Mouse (Mus musculus): ENCODE measurements around the gene Fhl2.

Fhl2 gene

DNA sequence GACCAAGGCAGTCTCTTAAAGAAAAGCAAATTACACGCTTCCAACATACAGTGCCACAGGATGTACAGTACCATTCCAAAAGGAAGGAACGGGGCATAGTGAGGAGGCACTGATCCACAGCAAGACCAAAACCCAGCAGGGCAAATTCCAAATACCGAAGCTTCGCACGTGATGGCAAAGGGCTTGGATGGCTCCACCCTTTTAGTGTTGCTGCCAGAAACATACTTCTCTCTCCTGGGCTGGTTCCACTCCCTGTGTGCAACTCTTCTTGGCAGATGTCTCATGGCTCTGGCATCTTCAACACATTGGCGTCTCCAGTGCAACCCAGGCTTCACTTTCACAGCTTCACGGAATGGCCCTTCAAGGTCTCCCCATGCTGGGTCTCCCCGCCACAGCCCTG is 79.3 kb downstream of the Fhl2 start:
- in situ Hi-C loops (cut with MseI, MboI): no loop called here

DNA sequence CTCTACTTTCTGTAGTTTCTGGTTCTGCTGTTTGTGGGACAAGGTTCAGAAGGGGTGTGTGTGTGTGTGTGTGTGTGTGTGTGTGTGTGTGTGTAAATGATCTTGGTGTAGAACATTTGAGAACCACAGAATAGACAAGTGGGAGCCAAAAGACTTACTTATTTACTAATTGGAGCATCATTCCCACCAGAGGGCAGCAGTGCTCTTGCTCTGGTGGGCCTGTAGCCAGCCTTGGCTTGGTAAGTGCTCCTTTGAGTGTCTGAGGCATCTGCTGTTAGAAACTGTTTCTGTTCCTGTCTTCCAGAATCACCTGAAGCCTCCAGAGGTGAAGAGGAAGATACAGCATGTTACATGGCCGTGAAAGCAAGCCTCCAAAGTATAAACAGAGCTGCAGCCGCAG is 83.9 kb downstream of the Fhl2 start:
- in situ Hi-C loops (cut with MseI, MboI): no loop called here

DNA sequence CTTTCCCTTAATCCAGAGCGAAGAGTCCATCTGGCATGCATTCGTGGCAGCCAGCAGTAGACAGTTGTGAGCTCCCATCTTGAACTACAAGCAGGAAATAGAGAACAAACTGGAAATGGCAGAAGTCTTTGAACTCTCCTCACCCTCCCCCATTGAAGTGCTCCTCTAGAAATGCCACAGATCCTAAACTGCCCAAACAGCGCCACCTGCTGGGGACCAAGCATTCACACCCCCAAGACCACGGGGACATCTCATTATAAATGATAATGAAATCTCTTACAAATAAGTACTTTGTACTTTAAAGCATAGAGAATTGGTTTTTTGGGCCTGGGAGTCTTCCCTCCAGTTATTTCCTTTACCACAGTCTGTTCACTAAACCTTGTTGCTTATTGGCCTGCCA is 86.2 kb downstream of the Fhl2 start:
- in situ Hi-C loops (cut with MseI, MboI): no loop called here

DNA sequence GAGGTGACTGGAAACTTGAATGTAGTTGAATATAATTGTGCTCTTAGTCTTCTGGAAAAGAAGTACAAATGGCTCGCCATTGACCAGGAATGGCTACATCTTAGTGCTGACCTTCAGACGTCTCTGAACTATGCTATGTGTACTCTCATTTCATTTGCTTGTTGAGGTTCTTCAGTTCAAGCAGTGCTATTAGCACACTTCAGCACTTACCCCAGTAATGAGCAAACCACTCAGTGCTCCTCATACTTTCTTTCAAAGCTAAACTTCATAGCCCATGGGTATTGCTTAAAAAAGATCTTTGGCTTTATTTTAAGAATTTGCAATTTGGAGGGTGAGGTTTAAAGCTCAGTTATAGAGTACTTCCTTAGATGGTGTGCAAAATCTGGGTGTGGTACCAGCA is 88.1 kb downstream of the Fhl2 start:
- in situ Hi-C loops (cut with MseI, MboI): no loop called here

DNA sequence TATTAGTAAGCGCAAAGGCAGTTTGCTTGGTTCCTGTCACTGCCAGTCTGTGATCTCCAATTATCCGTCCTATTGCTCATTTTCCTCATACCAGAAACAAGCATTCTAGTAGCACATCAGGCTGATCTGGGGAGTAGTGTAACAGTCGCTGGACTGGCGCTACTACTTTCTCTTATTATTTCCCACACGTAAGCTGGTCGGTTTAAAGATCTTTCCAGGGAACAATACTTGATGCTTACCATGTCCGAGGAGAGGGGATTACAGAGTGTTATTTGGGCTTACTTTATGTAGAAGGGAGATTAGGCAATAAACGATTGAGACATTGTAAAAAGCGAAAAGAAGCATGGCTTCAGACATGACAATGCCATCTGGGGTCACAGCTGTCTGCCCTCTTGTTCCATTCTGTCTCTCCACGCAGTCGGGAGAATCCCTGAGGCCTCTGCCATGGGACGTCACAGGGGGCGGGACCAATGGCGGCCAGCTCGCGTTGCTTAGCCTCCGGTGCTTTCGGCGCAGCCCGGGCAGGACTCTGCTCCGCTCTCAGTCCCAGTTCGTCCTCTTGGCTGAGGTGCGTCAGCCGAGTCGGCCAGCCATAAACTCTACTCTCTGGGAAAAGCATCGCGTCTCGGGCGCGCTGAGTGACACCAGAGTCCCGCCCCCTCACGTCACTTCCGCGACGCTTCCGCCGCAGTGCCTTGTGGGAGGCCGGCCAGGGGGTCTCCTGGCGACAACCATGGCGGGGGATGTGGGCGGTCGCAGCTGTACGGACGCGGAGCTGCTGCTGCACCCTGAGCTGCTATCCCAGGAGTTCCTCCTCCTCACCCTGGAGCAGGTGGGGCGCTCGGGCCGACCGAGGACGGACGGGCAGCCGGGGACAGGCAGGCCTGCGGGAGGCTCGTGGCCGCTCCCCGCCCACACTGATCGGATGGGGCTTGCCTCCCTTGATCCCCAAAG is 98.5 kb downstream of the Fhl2 start, which contains the start of the genes Tgfbrap1 and AI597479:
Tgfbrap1 (minus strand) TSS at position 607 of the 954 bp plus-strand sequence.
AI597479 (plus strand) TSS at position 680 of the 954 bp plus-strand sequence.
- in situ Hi-C loops (cut with MseI, MboI): no loop called here

DNA sequence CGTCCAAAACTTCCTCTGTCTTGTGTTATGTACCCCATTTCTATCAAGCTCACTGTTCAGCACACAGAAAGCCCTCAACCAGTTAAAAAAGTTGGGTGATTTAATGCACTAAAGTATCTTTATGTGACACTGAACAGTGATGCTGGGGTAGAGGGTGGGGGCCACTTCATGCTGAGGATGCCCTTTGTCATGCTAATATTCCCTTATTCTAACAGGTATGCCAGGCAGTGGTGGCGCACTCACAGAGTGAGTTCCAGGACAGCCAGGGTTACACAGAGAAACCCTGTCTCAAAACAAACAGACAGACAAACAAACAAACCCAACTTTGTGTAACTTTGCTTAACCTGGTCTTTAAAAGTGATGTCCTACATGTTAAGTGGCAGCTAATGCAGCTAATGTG is 102.6 kb downstream of the Fhl2 start:
- in situ Hi-C loops (cut with MseI, MboI): no loop called here

DNA sequence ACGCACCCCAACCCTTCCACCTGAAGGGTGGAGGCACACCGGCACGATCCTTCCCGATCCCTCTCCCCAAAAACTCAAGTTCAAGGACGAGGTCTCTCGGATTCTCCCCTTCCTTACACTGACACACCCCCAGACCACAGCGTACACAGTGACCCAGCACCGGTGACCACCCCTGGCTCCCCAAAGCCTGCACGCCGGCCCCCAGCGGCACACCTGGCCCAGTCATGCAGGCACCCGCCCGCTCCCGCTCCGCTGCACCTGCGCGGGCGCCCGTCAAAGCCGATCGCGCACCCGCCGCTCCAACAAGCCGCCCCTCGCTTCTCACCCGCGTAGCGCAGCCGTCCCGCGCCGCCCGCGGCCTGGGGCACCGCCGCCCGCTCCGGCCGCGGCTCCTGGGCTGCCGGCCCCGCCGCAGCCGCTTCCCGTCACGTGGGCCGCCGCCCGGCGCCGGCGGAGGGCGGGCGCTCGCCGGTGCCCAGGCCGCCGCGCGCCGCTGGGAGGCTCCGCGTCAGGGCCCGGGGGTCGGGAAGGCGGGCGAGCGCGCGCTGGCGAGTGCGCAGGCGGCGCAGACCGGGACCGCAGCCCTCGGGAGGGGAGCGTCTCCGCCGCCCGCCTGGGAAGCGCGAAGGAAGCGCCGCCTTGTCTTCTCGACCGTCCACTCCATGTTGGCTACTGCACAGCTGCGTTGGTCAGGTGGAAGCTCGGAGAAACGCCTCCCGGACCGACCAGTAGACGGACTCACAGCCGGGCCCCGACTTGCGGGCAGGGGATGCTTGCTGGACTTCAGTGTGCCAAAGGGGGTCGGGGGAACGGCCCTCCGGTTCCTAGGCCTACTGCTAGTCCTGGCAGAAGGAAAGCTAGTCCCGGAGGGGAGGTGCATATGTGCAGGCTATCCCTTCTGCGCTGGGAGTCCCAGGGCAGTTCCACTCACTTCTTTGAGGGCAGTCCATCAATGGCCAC is 104.4 kb downstream of the Fhl2 start:
- in situ Hi-C loops (cut with MseI, MboI): no loop called here

DNA sequence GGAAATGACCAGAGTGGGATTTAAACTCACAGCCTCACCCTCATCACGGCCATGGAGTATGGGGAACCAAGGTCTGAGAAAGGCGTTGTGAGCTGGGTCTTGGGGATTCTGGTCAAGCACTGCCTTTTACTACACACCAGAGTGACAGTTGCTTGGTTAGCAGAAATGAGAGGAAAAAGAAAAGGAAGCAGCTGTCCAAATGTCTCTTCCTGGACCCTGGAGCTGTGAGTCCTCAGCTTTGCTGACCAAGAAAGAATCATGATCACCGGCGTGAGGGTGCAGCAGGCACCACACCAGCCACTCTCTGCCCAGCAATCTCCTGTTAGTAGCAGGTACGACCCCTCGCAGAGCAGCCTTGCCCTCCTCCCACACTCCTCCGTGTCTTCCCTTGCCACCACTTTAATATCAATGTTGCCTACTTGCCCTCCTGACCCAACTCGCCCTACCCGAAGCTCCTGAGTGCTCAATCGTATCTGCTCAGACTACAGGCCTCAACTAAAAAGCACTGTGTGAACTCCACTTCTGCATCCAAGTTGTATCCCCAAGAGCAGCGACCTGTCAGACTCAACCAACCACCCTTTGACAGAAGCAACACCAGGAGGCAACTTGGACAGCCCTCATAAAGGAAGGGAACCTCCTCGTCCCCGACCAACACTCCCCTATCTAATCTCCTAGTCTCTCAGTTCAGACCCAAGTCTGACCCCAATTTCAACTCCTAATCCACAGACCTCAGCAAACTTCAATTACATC is 105.3 kb downstream of the Fhl2 start:
- in situ Hi-C loops (cut with MseI, MboI): no loop called here

DNA sequence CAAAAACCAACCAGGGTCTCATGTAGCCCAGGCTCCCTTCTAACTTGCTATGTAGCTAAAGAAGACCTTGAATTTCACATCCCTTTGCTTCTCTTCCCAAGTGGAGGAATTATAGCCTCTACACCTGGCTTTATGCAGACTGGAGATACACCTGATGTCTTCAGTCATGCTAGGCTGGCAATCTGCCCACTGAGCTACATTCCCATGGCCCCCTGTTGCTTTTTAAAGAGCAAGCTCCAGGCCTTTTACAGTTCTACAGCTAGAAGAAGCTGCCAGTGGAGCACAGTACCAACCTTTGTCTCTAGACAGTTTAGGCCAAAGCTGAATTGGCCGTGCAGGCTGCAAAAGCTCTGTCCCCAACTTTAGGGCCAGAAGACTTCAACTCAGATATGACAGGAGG is 106.4 kb downstream of the Fhl2 start:
- in situ Hi-C loops (cut with MseI, MboI): no loop called here

DNA sequence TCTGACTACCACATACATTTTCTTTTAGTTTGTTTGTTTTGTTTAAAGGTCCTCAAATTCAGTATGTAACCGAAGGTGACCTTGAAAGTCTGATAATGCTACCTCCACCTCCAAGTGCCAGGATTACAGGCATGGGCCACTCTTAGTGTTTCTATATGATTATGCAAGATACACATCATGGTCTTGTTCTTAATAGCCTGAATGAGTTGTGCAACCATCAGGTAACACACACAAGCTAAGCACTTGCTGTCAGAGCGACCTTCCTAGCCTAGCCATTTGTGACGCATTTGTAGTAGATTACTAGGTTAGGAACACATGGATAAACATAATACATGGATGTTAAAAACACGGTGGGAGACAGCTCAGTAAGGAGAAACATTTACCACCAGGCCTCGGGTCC is 113.8 kb downstream of the Fhl2 start:
- in situ Hi-C loops (cut with MseI, MboI): no loop called here

DNA sequence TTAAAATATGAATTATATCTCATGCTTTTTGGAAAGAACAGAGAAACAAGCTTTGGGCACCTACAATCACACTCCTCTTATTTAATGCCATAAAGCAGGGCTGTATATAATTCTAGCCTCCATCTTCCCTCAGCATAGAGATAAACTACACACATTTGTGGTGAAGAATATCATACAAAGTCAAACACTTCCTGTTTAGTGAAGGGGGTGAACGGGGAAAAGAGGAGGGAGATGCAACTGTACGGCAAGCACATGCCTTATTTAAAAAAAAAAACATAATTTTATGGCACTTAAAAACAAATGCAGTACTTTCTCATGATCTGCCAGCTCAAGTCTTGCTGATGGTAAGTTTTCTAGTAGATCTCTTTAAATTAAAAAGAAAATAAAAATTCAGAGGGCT is 118.7 kb downstream of the Fhl2 start:
- in situ Hi-C loops (cut with MseI, MboI): no loop called here

DNA sequence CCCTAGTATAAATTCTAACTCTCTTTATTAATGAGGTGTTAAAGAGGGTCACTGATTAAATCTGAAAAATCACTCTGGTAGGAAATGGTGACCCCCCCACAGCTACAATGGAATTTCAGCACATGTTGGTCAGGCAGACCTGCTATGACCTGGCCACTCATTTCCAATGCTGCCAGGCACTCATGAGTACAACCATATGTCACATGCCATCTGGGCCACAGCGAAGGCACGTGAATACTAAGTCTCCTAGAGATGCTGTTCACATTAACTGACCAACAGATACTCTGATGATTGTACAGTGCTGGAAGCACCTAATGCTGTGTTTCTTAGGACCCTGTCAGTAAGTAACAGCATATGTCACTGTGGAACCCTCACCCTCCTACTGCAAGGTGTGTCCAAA is 122.0 kb downstream of the Fhl2 start:
- in situ Hi-C loops (cut with MseI, MboI): no loop called here
